Mouse (Mus musculus) kidney, adult 9 months (tissue): Measurements from ENCODE around the gene Mrpl28.
"Not testable (repeated sequence)": the region's sequence is repeated elsewhere in the genome, so short reads cannot be mapped to it uniquely, and the experiment has no call there.

Source experiments
- DNase-seq: peaks from one replicate; pipeline ENCODE4 v3.0.0; 2022

Gene Mrpl28

DNA sequence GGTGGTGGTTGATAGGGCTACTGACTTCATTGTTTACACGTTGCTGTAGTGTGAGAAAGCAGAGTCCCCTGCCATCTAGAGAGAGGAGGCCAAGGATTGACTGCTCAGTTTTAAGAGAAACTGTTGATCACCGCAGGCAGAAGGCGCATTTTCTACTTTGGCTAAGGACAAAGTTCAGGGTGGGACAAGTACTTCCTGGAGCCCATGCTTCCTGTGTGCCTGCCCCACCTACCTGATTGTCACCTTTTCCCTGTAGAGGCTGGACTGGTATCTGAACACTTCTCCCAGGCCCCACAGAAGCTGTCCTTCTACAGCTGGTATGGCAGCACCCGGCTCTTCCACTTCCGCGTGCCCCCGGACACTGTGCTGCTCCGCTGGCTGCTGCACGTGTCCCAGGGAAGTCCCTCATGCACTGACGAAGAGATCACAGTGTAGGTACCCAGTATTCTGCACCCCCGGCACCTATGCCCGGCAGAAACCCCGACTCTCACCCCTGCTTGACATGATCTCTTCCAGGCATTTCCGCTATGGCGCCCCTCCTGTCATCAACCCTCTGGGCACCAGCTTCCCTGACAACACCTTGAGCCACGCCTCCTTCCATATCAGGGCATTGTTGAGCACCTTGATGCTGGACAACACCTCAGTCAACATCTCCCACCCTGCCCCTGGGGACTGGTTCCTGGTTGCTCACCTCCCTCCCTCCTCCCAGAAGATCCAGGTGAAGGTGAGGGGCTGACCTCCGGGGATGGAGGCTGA is 6.6 kb upstream of the Mrpl28 start:
- peak; percentile 54 for DNase-seq

DNA sequence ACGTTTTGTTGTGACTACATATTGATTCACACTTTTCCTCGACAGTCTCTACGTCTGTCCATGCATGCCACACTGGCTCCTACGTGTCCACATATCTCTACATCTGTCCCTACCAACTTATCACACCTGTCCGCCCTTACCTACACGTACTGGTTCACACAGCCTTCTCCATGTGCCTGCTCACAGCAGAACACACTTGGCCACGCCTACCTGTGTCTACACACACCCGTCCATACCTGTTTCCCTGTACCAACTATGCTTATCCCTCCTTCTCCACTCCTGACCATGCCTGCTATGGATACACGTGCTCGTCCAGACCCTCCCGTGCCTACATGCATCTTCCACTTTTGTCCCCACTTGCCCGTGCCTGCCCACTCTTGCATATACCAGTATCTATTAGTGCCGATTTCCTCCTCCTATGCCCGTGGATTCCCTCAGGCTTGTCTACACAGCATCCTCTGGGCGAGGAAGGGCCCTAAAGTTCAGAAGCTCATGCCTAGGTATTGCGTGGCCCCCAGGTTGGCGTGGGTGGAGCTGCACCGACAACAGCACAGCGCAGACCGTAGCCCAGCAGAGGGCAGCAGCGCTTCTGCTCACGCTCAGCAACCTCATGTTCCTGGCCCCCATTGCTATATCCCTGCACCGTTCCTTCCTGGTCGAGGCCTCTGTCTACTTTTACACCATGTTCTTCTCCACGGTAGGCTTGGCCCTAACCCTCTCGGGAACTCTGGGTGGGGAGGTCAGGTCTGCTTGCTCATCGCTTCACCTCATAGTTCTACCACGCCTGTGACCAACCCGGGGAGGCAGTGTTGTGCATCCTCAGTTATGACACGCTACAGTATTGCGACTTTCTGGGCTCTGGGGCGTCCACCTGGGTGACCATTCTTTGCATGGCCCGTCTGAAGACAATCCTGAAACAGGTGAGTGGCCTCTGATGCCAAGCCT is 3.3 kb upstream of the Mrpl28 start:
- peak; percentile 52 for DNase-seq

DNA sequence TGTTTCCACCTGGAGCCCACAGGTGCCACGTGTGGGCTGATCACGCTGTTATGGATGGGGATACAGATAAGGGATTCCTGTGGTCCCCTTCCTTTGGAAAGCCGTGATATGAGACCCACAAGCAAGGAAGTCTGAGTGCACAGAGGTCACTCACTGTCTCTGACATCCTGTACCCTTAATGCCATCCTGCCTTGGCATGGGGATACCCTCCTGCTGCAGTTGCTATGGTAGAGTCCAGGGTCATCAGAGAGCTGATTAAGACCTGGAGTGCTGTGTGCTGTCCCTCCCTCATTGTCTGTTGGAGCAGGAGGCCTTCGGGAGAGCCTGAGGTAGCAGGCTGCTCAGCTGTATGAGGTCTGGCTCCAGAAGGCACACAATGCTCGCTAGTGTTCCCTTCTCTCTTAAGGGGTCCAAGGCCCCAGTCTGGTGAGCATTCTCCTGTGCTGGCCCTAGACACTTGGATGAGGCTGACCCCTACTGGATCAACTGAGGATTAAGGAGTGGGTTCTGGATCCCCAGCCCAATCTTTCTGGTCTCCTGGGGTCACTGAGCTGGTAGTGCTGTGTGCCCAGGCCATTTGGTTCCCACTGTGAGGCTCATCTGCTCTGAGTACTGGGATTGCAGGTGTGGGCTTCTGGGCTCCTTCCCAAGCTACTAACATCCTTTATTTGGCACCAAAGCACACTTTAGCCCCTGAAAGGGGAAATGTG is 714 bp upstream of the Mrpl28 start:
- no peak for DNase-seq

DNA sequence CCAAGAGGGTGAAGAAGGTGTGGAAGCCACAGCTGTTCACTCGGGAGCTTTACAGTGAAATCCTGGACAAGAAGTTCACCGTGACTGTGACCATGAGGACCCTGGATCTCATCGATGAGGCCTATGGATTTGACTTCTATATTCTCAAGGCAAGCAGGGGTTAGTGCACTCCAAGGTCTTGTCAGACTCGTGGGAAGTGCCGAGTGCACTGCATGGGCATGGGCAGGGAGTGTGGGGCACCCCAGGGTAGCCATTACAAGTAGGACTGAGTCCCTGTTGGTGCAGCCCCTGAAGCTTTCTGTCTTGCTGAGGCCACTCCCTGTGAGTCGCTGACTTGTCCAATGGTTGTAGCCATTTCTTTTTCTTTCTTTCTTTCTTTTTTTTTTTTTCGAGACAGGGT is 1.3 kb downstream of the Mrpl28 start:
- DNase-seq: no peak

DNA sequence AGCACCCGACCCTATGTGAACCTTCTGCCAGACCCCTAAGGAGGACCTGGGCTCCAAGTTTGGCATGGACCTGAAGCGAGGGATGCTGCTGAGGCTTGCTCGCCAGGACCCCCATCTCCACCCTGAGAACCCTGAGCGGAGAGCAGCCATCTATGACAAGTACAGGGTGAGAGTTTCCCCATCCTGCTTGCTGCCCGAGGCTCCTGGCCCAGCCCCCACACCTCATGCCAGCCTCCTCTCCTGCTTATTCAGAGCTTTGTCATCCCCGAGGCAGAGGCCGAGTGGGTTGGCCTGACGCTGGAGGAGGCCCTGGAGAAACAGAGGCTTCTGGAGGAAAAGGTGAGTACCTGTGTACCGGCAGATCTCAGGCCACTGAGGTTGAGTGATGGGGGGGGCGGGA is 1.9 kb downstream of the Mrpl28 start:
- DNase-seq: no peak

DNA sequence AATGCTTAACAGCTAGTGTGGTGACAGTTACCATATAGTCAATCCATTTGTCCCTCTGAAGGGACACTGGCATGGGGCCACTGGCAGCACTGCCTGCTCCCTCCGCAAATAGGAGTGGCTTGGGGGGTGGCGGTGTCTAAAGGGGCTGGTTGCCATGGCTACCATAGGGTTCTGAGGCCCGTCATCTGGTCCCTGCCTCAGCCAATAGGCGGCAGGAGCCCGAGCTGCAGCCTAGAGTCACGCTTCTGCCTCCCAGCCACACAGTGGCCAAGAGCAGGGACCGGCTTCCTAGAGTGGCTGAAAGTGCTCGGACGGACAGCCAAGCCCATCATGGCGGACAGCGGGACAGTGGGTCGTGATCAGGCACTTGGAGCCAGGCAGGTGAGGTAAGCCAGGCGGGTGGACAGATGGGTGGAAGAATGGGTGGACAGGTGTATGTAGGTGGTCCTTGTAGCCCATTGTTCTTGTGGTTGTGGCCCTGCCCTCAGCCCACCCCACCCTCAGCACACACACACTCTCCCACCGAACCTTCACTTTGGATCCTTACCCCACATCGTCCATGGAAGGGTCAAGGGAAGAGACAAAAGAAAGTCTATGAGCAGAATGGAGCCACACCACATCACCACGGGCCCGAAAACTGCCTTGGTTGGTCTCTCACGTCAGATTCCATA is 7.9 kb downstream of the Mrpl28 start:
- no peak for DNase-seq

DNA sequence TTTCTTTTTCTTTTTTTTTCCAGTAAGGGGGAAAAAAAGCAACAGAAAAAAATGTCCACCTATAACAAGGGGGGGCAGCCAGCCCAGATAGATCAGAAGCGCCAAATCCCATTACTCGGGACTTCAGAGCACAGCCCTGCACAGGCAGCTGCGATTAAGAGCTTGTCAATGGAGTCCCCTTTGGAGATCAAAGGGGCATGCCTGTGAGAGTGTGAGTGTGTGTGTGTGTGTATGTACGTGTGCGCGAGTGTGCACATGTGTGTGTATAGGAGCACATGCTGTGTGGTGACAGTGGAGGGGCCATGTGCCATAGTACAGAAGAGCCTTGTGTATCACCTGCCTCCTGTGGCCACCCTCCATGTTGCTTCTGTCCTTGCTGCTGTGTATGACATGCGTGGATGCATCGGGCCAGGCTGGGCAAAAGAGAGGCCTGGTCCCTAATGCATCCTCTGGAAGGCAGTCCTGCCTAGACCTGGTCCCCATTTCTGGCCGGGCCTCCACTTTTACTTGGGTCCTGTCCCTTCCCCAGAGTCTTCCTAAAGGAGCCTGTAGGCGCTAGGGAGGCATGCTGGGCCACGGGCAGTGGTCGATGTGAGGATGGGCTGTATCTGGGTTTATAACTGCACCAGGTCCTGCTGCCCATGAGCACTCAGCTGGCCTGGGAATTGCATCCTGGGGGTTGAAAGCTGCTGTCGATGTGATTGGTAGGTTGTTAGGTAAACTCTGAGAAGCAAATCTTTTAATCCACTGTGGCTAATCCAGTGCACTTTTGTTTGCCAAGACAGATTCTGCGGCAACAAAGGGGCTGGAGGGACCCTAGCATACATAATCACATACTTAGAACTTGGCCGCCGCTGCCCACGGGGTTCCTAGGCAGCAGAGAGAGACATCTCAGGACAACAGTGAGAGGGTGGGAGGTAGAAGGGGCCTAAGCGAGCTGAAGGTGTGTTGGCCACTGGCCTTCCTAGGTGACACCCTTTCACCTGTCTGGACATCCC is 8.9 kb downstream of the Mrpl28 start:
- no peak for DNase-seq

DNA sequence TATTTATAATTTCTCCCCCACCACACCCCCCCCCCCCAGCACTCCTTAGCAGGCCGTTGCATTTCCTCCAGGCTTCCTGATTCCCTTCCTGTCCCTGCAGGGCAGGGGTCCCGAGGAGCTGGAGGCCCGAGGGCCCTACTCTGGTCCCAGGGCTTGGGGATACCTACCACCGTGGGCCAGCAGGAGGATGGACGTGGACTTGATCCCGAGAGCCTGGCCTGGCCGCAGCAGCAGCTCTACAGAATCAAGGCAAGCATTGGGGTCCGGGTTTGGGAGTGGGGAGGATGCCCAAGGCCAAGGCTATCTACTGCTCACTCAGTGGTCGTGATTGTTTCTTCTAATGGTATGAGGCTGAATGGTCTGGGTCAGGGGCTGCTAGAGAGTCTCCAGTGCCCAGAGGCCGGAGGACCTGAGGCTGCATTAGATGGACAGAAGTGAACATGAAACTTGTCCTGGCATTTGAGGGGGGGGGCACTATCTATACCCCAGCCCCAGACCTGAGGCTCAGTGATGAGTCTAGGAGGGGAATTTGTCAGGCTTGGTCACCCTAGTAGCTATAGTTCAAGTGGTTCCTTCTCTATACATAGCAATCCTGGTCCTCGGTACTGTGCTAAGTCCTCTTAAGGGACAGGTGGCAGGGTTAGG is 13.9 kb downstream of the Mrpl28 start:
- DNase-seq: no peak

DNA sequence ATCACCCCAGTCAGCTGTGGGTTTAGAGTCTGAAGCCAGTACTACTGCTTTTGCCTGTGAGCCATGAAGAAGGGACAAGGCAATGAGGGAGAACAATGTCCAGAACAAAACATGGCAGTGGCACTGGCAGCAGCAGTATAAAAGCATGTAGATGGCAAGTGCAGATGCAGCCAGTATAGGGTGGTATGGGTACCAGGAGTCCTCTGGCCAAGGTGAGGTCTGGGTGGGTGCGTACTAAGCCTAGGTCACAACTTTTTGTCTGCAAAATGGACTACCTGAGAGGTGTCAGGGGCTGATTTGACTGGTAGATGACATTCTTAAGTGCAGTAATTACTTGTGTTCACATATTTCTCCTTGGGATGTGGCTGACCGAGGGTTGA is 14.4 kb downstream of the Mrpl28 start:
- no peak for DNase-seq

DNA sequence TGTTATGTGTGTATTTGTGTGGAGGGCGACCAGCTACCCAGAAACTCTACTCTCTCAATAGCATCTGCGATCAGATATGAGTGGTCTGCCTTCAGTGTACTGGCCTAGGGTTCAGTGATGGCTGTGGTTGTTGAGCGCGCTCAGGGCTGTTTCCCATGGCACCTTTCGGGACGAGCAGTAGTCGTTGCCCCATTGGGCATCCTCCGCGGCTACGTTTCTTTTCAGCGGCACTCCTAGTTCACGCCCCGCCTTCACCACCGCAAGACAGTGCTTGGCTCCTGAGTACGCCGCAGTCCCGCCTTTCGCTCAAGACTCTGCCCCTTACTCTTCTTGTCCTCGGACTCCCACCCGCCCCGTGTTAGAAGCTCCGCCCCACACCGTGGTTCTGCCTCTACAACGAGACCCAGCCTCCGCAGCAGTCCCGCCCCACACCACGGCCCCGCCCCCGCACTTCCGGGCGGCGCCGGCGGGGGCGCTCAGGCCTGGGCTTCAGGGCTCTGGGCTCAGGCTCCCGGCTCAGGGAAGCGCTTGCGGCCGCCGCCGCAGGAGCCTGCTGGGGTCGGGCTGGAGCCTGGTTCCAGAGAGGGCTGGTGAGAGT is 15.0 kb downstream of the Mrpl28 start, which contains the start of gene Axin1:
Gene Axin1 (plus strand): TSS at position 450 of the 598 bp plus-strand sequence.
- DNase-seq: peak; percentile 97

DNA sequence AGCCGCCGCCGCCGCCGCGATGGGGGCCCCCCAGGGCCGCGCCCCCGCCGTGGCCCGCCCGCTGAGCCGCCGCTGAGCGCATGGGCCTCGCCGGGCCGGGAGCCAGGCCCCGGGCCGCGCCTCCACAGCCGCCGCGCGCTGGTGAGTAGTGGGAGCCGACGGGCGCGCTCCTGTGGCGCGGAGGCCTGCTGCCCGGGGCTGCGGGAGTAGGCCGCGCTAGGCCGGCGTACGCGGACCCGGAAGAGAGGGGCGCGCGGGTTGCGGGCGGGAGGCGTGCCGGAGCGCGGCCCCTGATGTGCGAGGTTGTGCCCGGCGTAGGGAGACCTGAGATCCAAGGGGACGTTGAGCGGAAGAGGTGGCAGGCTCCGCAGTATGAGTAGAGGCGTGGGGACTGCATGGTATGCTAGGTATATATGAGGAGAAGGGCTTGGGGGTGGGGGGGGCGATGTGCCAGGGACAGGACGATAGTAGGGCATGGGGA is 15.6 kb downstream of the Mrpl28 start:
- no peak for DNase-seq

DNA sequence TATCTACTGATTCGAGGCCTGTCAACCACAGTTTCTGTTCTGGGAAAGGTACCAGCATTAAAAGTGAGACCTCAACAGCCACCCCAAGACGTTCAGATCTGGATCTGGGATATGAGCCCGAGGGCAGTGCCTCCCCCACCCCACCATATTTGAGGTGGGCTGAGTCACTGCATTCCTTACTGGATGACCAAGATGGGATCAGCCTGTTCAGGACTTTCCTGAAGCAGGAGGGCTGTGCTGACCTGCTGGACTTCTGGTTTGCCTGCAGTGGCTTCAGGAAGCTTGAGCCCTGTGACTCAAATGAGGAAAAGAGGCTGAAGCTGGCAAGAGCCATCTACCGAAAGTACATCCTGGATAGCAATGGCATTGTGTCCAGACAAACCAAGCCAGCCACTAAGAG is 19.5 kb downstream of the Mrpl28 start:
- no peak for DNase-seq

DNA sequence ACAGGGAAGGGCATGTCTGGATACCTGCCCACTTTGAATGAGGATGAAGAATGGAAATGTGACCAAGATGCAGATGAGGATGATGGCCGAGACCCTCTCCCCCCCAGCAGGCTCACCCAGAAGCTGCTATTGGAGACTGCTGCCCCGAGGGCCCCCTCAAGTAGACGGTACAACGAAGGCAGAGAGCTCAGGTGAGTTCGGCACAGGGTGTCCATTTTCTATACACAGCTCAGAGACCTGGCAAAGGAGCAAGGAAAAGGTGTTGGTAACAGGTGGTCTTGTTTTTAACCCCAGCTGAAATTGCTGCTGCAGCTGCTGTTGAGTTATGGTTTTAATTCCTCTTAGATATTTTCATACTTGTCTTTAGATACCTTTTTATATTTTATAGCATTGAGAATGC is 20.1 kb downstream of the Mrpl28 start:
- DNase-seq: no peak

DNA sequence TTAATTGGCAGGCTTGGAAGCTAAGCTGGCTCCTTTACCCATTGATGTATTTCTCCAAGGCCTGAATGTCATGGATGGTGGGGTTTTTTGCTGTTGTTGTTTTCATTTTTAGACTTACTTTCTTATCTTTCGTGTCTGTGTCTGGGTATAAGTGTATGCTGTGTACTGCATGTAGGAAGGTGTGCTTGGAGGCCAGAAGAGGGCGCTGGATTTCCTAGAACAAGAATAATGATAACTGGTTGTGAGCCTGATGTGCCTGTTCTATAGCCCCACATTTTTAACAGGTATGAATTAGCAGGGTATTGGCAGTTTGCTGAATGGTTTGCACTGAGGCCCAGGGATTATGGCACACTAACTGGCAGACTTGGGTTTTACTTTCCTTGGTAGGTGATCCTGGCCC is 25.8 kb downstream of the Mrpl28 start:
- no peak for DNase-seq

DNA sequence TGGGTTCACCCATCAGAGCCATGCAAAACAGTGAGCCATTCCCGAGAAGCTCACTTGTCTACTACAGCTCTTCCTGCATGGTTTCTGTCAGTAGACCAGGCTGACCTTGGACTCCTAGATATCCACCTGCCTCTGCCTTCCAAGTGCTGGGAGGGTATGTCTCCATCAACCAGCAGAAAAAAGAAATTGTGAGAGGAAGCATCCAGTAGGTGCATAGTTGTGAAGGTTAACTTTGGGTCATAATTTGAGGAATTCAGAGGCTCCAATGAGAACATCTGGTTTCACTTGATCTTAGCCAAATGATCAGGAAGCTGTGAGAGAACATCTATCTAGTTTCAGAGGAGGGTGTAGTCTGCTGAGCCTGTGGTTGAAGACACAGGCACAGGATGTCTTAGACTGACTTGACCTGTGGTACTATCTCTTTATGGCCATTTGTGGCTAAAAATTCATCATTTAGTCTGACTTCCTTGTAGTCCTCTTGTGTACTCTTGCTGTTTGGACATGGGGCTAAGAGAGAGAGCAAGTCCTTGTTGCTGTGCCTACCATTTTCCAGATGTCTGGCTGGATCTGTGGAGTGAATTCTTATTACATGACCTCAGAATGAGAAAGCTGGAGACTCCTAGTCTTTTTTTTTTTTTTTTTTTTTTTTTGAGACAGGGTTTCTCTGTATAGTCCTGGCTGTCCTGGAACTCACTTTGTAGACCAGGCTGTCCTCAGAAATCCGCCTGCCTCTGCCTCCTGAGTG is 28.8 kb downstream of the Mrpl28 start:
- DNase-seq: no peak

DNA sequence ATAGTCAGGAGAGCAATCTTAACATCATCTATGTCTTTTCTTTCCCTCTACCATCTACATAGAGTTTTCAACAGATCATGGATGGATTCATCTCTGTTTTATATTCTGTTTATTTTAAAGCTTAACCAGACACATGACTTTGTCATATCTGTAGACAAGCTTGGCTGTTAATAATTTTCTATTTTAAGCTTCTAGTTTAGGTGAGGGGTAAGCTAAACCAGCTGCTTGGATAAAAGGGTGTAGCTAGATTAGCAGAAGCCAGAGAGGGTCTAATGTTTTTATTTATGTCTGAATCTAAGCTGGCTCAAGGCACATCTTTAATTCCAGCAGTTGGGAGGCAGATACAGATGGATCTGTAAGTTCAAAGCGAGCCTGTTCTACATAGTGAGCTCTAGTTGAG is 39.4 kb downstream of the Mrpl28 start:
- no peak for DNase-seq

DNA sequence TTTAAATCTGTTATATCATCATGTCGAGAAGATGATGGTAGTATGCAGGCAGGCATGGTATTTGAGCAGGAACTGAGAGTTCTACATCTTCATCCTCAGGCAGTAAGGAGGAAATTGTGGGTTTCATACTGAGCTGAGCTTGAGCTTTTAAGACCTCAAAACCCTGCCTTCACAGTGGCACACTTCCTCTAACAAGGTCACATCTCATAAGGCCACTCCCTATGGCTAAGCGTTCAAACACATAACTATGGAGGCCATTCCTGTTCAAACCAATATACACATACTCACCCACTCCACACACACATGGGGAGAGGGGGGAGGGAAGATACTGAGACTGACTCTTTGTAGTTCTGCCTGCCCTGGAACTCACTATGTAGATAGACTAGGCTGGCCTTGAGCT is 44.7 kb downstream of the Mrpl28 start:
- no peak for DNase-seq

DNA sequence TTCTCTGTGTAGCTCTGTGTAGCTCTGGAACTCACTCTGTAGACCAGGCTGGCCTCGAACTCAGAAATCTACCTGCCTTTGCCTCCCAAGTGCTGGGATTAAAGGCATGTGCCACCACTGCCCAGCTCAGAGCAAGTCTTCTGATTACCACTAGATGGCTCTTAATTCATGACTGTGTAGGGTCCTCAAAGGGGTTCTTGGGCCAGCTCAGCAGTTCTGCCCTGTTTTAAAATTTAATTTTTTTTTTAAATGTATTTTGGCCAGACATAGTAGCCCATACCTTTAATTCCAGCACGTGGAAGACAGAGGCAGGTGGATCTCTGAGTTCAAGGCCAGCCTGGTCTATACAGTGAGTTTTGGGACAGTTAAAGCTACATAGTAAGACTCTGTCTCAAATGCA is 51.9 kb downstream of the Mrpl28 start:
- DNase-seq: not testable (repeated sequence)
